Mouse (Mus musculus) kidney, postnatal 4 days (tissue): ENCODE data around the gene Iqgap2.
A peak's percentile ranks its signal among the peaks of the same experiment; 100 is the strongest.

ENCODE experiments used
- DNase-seq, 2 experiments: peaks; one replicate each; pipeline ENCODE4 v3.0.0; 2021; ENCODE audit warnings: mixed read lengths in 2 of 2

Iqgap2 gene

DNA sequence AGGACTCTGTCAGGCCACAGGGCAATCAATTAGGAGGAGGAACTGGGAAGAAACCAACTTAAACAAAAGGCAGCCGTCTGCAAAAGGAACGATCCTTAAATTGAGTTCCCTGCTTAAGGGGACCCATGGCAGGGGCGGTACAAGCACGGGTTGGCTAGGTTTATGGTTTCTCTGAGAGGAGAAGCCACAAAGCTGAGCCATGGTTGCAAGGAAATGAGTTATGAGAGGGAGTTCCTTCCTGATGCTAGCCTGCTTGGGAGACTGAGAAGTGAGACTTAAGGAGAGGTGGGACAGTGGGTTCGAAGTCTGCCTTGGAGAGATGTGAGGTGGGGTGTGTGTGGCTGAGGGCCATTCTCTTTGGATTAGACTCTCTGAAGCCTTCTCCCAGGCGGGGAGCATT lies 193.8 kb downstream of the Iqgap2 start:
- DNase-seq = no peak

DNA sequence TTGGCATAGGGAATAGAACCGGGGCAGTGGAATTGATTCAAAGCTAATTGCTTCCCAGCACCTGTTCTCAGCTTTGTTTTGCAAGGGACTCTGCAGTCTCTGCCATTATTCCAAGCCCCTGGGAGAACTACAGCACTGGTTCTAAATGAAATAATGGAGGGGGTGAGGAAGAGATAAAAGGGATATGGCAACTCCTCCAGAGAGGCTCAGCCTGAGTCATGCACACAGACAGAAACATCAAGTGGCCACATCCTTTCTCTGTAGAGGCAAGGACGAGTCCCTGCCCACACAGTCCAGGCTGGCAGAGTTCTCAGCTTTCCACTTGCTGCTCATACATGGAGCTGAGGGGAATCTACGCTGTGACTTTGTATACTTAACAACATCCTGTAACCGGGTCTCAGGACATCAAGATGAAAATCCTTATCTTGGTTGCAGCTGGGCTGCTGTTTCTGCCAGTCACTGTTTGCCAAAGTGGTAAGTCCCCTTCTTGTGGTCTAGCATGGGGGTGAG lies 195.0 kb downstream of the Iqgap2 start, which contains the start of gene F2rl2:
Gene F2rl2, plus strand, starts transcription at position 200 of the 510 bp plus-strand sequence.
- DNase-seq = no peak

DNA sequence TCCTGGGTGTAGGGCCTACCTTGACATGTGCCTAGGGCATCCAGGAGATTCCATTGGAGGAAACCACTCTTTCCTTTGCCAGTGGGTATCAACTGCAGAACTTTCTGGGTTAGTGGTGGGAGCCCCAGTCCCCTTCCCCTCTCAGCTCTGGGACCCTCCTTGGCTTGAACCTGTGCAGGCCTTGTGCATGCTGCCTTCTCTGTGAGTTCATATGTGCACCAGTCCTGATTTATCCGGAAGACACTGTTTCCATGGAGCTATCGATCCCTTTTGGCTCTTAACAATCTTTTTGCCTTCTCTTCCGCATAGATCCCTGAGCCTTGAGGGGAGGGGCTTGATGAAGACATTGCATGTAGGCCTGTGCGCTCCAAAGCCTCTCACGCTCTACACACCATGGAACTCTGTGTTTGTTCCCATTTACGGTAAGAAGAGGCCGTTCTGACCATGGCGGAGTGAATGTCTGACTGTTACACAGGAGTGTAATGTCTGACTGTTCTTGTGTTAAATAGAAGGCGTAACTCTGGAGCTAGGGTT lies 195.5 kb downstream of the Iqgap2 start:
- DNase-seq = no peak

GRCm38 (mm10) chr13:95692201-95692600 lies 199.5 kb downstream of the Iqgap2 start:
- DNase-seq = no peak

DNA sequence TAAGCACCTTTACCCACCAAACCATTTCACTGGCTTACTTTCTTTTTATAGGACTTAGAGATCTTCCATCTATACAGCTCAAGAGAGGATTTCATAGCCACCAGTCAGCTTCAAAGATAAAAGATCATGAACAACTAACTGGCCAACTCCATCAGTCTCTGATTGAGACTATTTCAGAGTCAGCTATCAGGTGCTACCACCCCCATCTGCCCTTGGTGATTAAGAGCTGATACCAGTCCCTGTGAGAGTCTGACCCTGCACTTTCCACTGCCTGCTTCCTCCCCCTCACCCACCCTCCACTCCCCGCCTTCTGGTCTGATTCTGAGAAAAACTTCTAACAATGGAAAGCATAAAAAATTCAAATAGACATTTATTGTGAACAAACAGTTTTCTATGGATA lies 203.1 kb downstream of the Iqgap2 start:
- DNase-seq = no peak

DNA sequence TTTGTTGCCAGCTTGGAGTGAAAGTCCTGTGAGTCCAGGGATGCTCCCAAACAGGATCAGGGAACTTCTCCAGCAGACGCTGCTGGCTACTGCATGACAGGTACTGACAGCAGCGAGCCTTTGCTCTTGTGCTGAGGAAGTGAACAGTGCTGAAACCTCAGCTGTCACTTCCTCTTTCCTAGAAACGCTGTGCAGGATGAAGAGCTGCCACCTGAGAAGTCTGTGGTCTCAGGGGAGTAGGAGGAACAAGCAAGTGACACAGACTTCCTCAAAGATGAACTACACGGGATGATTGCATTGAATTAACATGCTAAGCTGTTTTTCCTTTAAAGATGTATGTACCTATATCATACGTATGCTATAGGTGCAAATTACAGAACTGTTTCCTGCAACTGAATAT lies 206.0 kb downstream of the Iqgap2 start:
- no peak for DNase-seq

DNA sequence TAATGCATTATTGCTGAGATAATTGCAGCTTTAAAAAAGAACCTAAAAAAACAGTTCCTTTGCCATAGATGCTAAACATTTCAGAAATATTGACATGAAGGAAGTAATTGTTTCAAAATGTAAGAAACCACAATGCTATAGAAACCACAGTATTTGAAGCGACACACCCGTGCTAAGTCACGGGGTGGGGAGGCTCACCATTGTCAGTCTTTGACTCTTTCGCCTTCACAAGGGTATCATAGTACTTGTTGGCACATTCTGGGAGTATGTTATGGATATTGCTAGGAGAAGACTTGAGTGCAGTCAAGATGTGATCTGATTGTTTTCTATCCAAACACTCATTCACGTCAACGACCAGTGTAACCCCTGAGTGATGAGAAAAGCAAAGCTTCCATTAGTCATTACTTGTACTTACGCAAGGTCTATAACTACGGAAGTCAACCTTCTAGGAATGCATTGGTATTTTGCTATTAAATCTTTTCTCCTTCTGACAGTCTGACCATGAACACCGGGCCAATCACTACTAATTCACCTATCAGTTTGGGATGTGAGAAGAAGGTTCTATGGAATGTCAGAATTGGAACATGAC lies 207.0 kb downstream of the Iqgap2 start:
- no peak for DNase-seq

- no peak for DNase-seq
Measured at GRCm38 (mm10) chr13:95679491-95679941, 212.2 kb downstream of the Iqgap2 start.

DNA sequence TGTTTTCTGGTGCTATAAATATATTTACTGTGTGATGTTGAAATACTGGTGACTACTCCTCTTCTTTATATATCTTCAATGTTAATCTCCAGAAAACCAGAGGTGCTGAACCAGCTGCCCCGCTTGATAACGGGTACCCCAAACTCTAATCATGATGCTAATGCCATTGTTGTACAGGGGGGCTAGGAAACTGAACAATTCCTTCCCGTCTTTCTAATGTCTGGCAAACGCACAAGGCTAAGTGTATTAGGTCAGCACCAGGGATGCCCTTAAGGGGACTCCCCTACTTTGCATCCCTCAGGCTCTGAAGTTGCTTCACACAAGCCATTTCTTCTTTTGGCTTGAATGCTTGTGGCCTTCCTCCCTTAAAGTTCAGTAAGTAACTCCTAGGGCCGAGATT lies 212.6 kb downstream of the Iqgap2 start:
- DNase-seq = no peak

DNA sequence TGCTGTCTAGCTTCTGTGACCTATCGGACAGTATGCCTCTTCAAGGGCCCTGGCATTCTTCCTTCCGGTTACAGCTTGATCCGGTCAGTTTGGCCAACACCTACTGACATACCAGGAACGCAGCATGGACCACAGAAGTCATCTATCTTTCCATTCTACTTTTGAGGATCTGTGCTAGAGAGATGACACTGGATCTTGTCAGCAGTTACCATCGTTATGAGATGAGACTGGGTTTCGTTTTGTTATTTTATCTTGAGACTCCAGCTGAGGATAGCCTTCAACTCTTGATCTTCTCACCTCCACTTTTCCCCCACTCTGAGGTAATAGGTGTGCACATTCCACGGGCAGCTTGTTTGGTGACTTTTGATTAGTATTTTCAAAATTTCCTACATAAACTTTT lies 219.3 kb downstream of the Iqgap2 start:
- DNase-seq = no peak

- DNase-seq = no peak
Measured at GRCm38 (mm10) chr13:95671108-95671897, 220.4 kb downstream of the Iqgap2 start.

DNA sequence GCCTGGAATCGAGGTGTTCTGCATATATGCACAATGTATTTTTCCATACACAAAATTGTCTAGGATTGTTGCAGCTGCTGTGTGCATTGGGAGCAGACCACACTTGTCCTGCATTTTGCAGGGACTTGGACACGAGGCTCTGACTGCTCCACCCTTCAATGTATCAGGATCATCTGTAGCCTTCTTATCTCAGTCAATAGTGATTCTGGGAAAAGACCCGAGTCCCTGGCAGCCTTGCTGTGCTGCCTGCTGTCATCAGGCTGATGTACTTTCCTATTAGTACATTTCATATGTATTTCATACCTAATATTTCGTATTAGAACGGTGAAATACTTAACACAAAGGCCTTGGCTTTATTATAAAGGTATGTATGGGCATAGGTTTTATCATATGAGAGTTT lies 221.2 kb downstream of the Iqgap2 start:
- no peak for DNase-seq

DNA sequence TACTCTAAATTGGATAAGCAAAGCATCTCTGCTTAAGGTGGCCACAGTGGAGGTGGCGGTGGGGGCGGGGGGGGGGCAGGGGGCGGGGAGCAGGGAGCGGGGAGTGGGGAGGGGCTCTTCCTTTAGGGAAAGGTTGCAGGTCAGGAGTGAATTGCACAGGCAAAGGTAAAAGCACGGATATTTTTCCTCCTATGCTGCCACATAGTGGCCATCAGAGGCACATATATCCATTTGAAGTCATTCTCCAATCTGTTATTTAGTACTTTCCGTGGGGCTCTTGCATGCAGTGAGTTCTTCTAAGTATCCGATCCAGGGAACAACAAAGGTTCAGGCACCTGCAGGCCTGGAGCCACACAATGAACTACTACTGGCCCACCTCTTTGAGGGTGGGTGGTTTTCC lies 224.5 kb downstream of the Iqgap2 start:
- DNase-seq = no peak

DNA sequence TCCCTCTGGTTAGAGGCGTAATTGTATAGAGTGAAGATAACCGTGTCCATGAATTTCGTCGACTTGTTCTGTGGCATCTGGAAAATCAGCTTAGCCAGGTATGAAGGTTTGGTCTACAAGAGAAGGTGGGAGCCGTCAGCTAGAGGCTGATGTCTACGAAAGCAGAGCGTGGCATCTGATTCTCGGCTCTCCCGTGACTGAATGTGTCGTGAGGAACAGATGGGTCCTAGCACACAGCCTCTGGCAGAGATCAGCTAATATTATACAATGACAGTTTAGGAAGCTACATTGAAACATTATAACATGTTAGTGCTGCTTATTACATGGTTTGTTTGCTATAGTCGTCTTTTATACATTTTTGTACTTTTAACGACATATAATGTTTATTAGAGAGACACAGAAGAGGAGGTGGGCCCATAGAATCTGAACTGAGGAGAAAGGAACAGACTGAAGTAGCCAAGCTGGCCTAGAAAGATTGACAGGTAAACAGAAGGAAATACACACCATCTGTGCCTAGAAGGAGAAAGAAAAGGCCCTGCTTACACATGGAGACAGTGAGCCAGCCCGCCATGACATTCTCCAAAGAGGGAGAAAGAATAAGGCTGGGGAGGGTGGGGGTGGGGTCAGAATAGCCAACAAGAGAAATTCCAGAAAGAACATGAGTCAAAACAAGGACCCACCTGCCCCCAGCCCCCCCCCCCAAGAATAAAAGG lies 225.9 kb downstream of the Iqgap2 start:
- no peak for DNase-seq

- DNase-seq = no peak
Measured at GRCm38 (mm10) chr13:95663834-95664233, 227.9 kb downstream of the Iqgap2 start.

GRCm38 (mm10) chr13:95659432-95659831 lies 232.3 kb downstream of the Iqgap2 start:
- no peak for DNase-seq

DNA sequence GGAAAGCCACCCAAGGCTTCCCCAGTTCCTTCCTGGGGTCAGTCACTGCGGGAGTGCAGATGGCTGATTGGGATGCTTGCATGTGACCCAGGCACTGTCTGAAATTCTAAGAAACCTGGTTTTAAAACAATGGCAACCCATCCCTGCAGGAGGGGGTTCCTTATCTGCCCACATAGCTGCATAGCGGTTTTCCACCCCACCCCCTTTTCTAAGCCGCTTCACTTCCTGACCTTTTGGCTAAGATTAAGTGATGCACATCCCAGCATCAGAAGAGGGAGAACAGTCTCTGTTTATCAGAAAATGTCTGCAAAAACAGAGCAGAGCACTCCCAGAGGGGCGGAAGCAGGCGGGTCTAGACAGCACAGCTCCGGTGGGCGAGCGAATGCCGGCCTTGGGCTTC lies 234.6 kb downstream of the Iqgap2 start:
- DNase-seq = peak in 1 of 2 experiments; percentile 31

DNA sequence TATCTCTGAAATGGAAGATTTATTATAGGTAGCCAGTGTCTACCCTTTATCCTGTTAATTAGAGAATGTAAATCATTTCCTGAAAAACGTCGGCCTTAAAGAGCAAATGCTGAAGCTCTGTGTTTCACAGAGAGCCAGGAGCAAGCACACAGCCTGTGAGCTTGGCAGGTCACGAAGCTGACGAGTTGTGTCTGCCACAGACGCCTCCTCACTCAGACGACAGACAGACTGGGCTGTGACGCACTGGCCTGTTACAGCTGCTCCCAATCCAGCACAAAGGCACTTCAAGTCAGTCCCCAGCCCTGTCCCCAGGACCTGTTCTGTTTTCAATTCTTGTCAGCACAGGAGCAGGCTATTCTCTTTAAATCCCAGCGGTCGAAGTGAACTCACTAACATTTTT lies 236.4 kb downstream of the Iqgap2 start:
- peak; percentile 78 to 83 for DNase-seq

DNA sequence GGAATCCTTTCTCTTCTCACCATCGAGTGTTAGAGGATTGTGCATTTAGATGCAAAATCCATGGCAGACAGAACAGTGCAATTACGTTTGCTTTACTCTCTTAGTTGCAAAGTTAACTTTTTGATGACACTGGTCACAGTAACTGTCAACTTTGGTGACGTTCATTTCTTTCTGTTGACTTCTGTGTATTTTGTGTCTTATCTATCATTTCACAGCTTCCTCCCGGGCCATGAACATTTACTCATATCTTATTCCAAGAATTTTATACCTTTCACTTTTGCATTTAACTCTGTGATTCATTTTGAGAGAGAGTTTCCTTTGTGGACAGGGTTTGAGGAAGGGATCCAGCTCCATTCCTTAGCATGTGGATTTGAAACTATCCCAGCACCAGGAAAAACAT lies 238.0 kb downstream of the Iqgap2 start:
- DNase-seq = no peak

GRCm38 (mm10) chr13:95651870-95652668 lies 239.7 kb downstream of the Iqgap2 start:
- DNase-seq = no peak

GRCm38 (mm10) chr13:95649941-95650340 lies 241.8 kb downstream of the Iqgap2 start:
- DNase-seq = no peak

DNA sequence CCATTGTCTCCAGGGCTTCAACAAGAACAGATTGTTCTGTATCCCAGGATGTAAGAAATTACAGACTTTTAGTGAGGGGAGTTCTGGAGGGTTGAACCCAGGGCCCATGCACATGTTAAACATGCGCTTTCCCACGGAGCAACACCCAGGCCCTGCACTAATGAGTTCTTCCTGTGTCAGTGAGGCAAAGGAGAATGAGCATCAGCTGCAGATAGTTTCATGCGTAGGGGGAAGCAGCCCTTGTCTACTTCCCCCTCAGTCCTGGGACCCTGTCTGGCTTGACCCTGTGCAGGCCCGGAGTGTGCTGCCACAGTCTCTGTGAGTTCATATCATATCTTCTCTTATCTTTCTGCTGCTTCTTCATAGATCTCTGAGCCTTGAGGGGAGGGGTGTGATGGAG lies 244.5 kb downstream of the Iqgap2 start:
- peak; percentile 41 to 61 for DNase-seq
